Mouse (Mus musculus): ENCODE data around the gene Herc6. TPM values are rescaled to one million over a fixed set of nuclear protein-coding genes. Genes with fewer than 3 reads are reported as not detected.

The Herc6 gene
- 5.0 and 7.7 TPM in 2 replicates for polyA plus RNA-seq (2012; rRNA removed; ENCODE audit: low replicate concordance)

GRCm38 (mm10) chr6:57580881-57581548, at the start of gene Herc6:
TSS of gene Herc6 (plus strand) at chr6:57581000.

GRCm38 (mm10) chr6:57535386-57535936, 45.3 kb upstream of the Herc6 start, which contains the start of gene Ppm1k:
TSS of gene Ppm1k (minus strand) at chr6:57535468.

GRCm38 (mm10) chr6:57691467-57692261, 110.9 kb downstream of the Herc6 start, which contains the start of gene Pyurf:
TSS of gene Pyurf (minus strand) at chr6:57692078.

GRCm38 (mm10) chr6:57702376-57702742, 121.6 kb downstream of the Herc6 start, which contains the start of gene Lancl2:
TSS of gene Lancl2 (plus strand) at chr6:57702540.

Other genes starting within 250 kb of the Herc6 start
- not detected in 2 replicates for gene Vmn1r17, start 217.3 kb upstream of the Herc6 start, polyA plus RNA-seq (2012; rRNA removed; ENCODE audit: low replicate concordance)
- not detected in 2 replicates for gene Vmn1r18, start 185.2 kb upstream of the Herc6 start, polyA plus RNA-seq (2012; rRNA removed; ENCODE audit: low replicate concordance)
- not detected in 2 replicates for gene Vmn1r19, start 177.2 kb upstream of the Herc6 start, polyA plus RNA-seq (2012; rRNA removed; ENCODE audit: low replicate concordance)
- not detected in 2 replicates for gene Vmn1r20, start 152.1 kb upstream of the Herc6 start, polyA plus RNA-seq (2012; rRNA removed; ENCODE audit: low replicate concordance)
- 2.3 and 2.4 TPM in 2 replicates for gene Ppm1k, start 45.5 kb upstream of the Herc6 start, polyA plus RNA-seq (2012; rRNA removed; ENCODE audit: low replicate concordance)
- gene Pyurf, start 111.1 kb downstream of the Herc6 start, polyA plus RNA-seq (2012; rRNA removed; ENCODE audit: low replicate concordance), result 17.7 and 18.4 TPM in 2 replicates
- gene Lancl2, start 121.5 kb downstream of the Herc6 start, polyA plus RNA-seq (2012; rRNA removed; ENCODE audit: low replicate concordance), result 5.5 and 8.1 TPM in 2 replicates
- gene Vopp1, start 244.2 kb downstream of the Herc6 start, polyA plus RNA-seq (2012; rRNA removed; ENCODE audit: low replicate concordance), result 5.6 and 20.5 TPM in 2 replicates